In genomic region chr4:139005214-139005613, GRCm38 (mm10) we compare ENCODE assay signal across 18 mouse cellular contexts. TPM values are rescaled to one million over a fixed set of nuclear protein-coding genes. Genes with fewer than 3 reads are reported as not detected.
"Had no signal": no experiment of that assay in that cellular context is flagged by ENCODE, and none has a peak within 500 bp of the region (broad histone marks: within the 10 kb centered on the region; RNA-seq: fewer than 3 reads in every experiment).

No protein-coding gene starts in this region.

- H3K27ac ChIP-seq: limb, embryonic 15.5 days; liver, embryonic 12.5 days; midbrain, embryonic 10.5 days had no signal

- DNase-seq: kidney, adult 2 months; kidney, postnatal 25 days; layer of hippocampus, adult 9-11 months; layer of hippocampus, postnatal 36 days; lung, embryonic 14.5 days; lung, postnatal 10 days; lung, postnatal 4 days; retina, postnatal 1 day; right cerebral cortex, postnatal 4 days; thymus, postnatal 36 days had no signal

- H3K4me3 ChIP-seq: limb, embryonic 15.5 days; liver, embryonic 12.5 days; midbrain, embryonic 10.5 days had no signal

- H3K27me3 ChIP-seq: limb, embryonic 15.5 days had no signal

- H3K4me2 ChIP-seq: limb, embryonic 15.5 days; liver, embryonic 12.5 days; lung, embryonic 14.5 days had no signal

- H3K36me3 ChIP-seq: limb, embryonic 15.5 days; liver, embryonic 12.5 days; midbrain, embryonic 10.5 days had no signal

- H3K9ac ChIP-seq: limb, embryonic 15.5 days; liver, embryonic 12.5 days; lung, embryonic 14.5 days had no signal

- H3K9me3 ChIP-seq: limb, embryonic 15.5 days; liver, embryonic 12.5 days; midbrain, embryonic 10.5 days had no signal

- ATAC-seq: liver, embryonic 12.5 days; midbrain, embryonic 16.5 days had no signal

- H3K4me1 ChIP-seq: limb, embryonic 15.5 days had no signal

RNA-seq across cellular contexts. Expression of gene Rnf186, which starts 38.3 kb away (rescaled TPM):
- total RNA-seq: layer of hippocampus, postnatal 36 days; left cerebral cortex, adult 8-10 months; left cerebral cortex, postnatal 25 days; megakaryocyte, adult 5-6 weeks had no signal
- polyA plus RNA-seq: limb, embryonic 11.5 days; liver, embryonic 12.5 days; midbrain, embryonic 10.5 days; midbrain, embryonic 16.5 days had no signal
